Mouse (Mus musculus) lung, postnatal 36 days (tissue): ENCODE results near the gene Timm8a2.

Source experiments
- DNase-seq: peaks from one replicate; pipeline ENCODE4 v3.0.0; 2022; ENCODE audit warnings: mixed read lengths

Timm8a2 gene

GRCm38 (mm10) chr14:122012814-122013213, 21.7 kb upstream of the Timm8a2 start:
- DNase-seq: no peak

DNA sequence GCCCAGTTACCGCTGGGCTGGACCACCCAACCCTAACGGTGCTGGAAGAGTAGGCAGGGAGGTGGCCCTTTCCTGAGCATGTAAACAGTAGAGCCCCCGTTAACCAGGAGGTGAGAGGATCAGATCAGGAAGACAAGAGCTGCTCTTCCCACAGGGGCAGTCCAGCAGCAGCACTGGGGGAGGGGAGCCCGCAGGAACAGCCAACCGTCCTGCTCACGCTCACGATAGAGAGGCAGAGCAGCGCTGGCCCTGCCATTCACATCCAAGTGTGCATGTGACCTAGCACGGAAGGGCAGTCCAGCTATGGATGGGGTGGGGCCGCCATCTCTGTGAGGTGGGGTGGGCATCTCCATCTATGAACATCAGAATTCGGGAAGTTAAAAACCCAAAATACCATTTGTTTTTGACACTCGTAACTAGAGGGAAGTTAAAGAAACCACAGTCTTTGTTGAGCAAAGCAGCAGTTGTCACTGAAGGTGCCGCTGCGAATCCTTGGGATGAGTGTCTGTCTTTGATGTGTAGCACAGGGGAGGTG, 21.0 kb upstream of the Timm8a2 start:
- DNase-seq: peak; percentile 53

DNA sequence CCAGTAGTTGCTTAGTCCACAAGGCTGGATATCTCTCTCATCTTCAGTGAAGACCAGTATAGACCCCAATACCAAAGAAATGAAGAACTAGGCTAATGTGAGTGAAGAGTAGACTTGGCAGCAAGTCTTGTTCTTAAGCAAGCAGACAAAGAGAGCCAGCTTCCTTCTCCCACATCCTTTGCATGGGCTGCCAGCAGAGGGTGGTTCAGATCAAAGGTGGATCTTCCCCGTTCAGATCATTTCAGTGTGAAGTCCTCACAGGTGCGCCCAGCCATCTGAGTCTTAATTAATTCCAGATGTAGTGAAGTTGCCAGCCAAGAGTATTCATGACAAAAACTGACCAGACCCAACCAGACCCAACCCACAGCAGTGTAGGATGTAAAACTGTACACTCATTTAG, 16.5 kb upstream of the Timm8a2 start:
- DNase-seq: no peak

DNA sequence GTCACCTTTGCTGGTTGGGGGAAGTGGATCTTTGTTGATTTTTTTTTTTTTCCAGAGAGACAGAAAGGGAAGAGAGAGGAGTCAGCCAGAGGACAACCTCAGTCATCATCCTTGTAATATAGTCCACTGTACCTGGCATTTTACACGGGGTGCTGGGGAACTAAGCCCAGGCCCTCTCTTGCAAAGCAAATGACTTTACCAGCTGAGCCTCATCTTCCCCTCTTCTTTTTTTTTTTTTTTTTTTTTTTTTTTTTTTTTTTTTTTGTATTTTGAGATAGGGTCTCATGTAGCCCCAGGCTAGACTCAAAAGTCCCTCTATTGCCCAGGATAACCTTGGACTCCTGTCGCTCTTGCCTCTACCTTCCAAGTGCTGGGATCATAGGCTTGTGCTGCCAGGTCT, 15.1 kb upstream of the Timm8a2 start:
- DNase-seq: no peak

GRCm38 (mm10) chr14:122020567-122020966, 13.9 kb upstream of the Timm8a2 start:
- DNase-seq: no peak

DNA sequence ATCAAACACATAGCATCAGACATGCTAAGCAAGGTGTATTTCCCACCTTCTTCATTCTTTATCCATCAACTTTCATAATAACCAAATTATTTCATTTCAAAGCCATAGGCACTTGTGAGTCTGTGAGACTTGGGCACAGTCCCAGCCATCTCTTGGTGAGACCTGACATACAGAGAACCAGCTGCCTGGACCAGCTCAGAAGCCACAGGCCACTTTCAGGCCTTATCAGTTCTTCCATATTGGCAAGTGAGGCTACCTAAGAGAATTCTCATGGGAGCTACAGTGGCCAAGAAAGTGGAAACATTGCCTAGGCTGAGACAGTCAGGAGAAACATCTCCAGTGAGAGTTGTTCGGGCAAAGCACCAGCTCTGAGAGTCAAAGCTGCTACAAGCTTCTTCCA, 11.4 kb upstream of the Timm8a2 start:
- DNase-seq: no peak

DNA sequence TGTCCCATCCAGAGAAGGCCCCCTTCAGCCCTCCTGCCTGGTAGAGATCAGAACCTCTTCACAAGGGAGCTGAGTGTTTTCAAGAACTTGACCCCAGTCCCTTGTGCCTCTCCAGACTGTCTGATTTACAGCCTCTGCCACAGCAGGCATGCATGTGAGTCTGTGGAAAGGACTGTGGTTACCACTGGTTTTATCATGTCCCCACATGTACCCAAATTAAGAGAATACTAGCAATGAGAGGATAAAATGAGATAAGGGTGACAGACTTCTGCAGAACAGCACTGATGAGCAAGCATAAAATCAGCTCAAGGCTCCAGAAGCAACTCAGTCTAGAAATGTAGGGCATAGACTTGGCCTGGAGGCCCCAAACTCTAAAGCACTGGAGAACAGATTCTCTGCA, 10.5 kb upstream of the Timm8a2 start:
- DNase-seq: no peak

DNA sequence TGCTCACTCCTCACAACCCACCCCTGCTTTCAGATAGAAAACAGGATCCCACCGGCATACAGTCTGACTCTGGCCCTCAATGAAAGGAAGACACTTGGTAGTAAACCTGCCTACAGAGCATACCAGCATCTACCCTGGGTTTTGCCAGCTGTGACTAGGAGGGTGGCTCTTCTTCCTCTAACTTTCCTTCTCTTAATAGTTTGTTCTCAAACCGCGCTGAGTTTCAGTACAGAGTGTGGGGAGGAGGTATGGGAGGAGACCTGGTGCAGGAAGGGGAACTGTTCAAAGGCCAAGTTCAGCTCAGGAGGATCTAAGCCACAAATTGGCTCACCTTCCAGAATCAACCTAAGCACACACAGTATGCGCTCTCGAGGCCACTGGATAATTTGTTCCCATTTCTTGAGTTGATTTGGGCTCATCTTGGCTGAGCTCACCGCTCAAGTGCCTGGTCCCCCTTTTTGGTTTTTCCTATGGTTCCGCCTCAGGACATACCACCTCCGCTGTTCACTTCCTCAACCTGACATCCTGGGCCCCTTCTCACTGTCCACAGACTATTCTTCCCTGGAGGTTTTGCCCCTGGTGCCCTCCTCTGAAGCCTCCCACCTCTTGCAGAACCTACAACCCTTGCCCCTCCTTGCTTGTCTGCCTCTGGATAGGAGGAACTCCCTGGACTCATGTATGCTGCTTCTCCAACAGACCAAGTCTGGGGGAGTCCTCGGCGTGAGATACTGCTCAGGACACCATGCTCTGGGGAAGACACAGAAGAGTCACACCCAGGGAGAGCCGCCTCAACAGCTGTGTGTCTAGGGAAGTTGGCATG, 5.3 kb upstream of the Timm8a2 start:
- peak; percentile 49 for DNase-seq

DNA sequence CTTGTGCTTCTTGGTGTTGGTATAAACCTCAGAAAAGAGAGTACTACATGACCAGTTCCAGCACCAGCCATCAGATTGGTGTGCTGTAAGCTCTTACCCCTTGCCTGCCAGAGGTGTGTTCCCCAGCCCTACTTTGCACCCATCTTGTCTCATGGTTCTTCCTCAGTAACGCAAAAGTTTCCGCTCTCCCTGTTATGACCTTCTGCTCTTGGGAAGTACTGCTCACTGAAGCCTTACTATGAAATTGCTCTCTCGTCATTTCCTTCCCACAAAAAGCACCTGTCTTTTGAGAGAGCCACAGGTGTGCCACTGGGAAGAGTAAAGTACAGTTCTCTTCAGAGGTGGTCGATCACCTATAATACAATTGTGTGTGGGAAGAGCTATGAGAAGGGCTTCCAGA, 4.6 kb upstream of the Timm8a2 start:
- DNase-seq: no peak

GRCm38 (mm10) chr14:122032045-122032444, 2.4 kb upstream of the Timm8a2 start:
- no peak for DNase-seq

DNA sequence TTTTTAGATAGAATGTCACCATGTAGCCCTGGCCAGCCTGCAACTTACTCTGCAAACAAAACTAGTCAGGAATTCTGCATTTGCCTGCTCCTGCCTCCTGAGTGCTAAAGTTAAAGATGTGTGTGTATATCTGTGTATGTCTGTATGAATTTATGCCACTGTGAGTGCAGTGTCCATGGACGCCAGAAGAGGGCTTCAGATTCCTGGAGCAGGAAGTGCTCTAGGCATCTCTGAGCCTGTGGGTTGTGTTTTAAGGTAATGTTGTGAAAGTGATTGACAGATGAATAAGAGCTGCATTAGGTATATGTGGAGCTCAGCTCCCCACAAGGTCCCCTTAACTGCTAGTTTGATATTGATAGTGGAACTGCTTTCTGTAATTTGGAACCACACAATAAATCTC, 707 bp downstream of the Timm8a2 start:
- DNase-seq: no peak

GRCm38 (mm10) chr14:122035860-122036259, 1.4 kb downstream of the Timm8a2 start:
- DNase-seq: no peak

DNA sequence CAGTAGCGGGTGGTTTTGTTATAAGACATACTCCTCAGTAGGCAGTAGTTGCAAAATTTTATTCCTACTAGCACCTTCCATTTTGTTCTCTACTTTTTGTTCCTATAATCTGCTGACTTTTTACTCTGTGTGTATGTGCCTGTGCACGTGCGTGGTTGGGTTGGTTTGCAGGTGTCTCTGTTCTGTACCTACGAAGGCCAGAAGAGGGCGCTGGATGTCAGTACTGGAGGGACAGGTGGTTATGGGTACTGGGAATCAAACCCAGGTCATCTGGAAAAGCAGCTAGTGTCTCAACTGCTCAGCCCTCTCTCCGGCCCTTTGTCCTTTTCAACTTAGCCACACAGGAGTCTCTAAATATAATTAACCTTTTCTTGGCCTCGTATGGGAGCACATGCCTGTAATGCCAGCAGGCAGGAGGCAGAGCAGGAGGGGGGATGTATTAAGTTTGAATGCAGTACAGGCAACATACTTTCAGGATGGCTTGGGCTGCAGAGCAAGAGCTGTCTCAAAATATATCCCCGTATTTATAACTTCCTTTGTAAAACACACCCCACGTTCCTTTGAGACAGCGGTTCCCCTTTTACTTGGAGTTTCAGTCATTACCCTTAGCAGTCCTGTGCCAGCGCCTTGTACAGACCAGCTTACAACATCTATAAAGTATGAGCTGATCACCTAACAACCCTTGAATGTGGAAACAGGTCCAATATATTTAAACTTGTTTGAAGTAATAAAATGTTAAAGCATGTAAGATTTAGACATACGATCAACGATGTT, 4.6 kb downstream of the Timm8a2 start:
- DNase-seq: no peak

DNA sequence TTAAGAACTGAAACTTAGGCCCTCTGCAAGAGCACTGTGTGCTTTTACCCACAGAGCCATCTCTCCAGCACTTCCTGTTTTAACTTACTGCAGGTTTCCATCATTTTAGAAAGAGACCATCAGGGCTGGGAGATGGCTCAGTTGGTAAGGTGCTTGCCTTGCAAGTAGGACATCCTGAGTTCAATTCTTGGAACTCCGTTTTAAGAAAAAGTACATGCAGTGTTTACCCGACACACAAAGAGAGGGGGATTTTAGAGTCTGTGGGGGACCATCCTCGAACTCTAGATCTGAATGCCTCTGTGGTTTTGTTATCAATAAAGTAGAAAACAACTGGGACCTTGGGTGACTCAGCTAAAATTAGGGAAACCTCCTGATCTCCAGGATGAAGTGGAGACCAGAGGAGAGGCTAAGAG, 6.9 kb downstream of the Timm8a2 start:
- no peak for DNase-seq

DNA sequence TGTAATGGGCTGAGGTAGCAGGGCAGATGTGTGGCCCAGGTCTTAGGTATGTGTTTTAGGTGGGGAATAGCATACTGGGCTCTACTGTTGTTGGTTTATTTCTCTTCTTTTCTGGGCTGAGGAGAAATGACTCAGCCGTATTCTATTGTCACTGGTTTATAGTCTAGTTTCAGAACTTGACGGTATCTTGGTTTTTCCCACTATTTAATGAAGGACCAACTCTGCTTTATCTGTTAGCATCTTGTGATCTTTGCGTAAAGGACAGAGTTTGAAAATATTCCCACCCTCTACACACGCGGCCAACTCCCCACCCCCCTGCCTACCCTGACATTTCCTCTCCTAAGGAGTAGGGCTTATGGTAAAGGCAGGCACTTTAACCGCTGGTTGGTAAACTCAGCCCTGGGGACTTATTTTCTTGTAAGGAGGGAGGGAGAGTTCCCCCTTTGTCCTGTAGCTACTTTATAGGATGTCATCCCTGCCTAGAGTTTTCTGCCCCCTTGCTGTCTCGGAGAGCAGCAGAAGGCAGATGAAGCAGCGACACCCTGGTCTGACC, 7.7 kb downstream of the Timm8a2 start:
- DNase-seq: no peak

DNA sequence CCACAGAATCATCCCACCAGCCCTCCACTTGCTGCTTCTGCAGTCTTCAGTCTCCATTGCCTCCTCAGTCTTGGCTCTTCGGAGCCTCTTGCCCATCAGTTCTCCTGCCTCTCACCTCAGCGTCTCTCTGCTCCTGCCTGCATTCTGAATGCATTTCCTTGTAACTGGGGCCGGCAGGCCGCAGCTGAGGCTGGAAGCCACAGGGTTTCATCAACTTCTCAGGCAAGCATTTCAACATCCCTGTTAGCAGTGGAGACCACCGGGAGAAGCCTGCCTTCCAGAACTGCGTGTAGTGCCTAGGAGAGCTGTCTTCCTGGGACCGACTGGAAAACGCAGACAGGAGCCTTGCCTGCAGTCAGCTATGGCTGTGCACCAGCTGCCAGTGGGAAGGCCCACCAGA, 13.3 kb downstream of the Timm8a2 start:
- DNase-seq: no peak

GRCm38 (mm10) chr14:122048816-122049215, 14.3 kb downstream of the Timm8a2 start:
- no peak for DNase-seq

GRCm38 (mm10) chr14:122052896-122053635, 18.6 kb downstream of the Timm8a2 start:
- peak; percentile 43 for DNase-seq

GRCm38 (mm10) chr14:122056871-122057270, 22.4 kb downstream of the Timm8a2 start:
- DNase-seq: no peak

DNA sequence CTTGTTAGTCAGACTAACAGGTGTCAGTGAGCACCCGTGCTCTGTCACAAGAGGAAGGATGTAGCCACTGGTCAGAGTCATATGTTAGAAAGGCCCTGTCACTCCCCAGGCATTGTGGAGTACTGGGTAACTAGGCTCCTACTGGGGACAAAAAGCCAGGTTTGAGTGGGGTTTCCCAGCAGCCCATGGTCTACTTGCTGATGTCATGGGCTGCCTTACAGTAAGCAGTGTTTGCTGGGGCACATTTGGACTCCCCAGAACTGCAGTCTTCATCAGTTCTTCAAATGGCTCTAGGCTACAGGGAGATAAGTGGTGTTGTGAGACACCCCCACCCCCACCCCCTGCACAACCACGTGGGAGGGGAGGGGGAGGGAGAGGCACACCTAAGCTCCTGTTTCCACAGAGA, 23.5 kb downstream of the Timm8a2 start:
- DNase-seq: no peak

DNA sequence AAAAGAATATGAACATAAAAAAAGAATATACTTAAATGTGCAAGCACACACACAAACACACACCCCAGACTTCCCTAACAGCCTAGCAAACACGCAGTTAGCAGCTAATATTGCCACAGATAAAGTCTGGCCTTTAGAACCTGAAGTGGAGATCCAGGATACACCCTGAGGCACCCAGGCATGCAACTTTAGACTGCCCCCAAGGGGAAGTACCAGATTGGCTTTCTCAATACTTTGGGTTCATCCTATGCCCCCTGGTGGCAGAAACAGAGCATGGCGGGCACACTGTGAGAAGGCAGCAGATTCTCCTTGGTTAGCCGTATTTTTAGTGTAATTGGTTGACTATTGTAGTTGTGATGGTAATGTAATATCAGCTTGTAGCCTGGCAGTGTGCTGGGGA, 26.2 kb downstream of the Timm8a2 start:
- peak; percentile 94 for DNase-seq

DNA sequence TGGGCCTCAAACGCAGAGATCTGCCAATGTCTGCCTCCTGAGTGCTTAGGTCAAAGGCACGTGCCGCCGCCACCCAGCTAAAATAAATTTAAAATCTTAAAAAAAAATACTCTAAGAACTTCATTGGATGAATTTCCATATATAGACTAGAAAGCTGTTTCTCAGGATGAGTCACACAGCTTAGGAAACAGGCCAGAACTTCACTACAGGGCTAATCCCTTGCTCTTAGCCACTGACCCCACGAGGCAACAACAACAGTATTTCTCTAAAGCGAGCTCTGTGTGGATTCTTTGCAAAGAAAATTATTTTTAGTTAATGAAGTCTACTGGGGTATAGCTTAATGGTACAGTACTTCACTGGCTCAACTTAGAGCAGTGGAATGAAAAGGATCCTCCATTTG, 26.9 kb downstream of the Timm8a2 start:
- no peak for DNase-seq
